Mouse (Mus musculus): ENCODE data around the gene Il1r1. TPM values are rescaled to one million over a fixed set of nuclear protein-coding genes. Genes with fewer than 3 reads are reported as not detected.

Il1r1 gene
- 0.37 and 0.45 TPM in 2 replicates for polyA plus RNA-seq (2021; fragmentation: Nextera tagmentation)
- long read RNA-seq, experiment 1, full-length matches to known transcripts, result 2 of 4 reads
- long read RNA-seq, experiment 1, partial matches to known transcripts, result 0 of 4 reads
- long read RNA-seq, experiment 1, other reads (novel, unspliced or antisense), result 2 of 4 reads
- long read RNA-seq, experiment 2, partial matches to known transcripts, result 0 of 2 reads
- long read RNA-seq, experiment 2, other reads (novel, unspliced or antisense), result 2 of 2 reads

GRCm38 (mm10) chr1:40224539-40225284, at the start of gene Il1r1:
Il1r1 (plus strand) TSS chr1:40225080.

GRCm38 (mm10) chr1:40324457-40324856, 99.6 kb downstream of the Il1r1 start, which contains the start of gene Il1rl2:
Il1rl2 (plus strand) TSS chr1:40324610.

Other genes with a start within 250 kb of the Il1r1 start
- 1.0 TPM in 2 replicates for gene Il1r2, start 151.0 kb upstream of the Il1r1 start, polyA plus RNA-seq (2021; fragmentation: Nextera tagmentation)
- 0.41 and 0.50 TPM in 2 replicates for gene Il1rl2, start 99.5 kb downstream of the Il1r1 start, polyA plus RNA-seq (2021; fragmentation: Nextera tagmentation)
- gene Il1rl1, start 204.5 kb downstream of the Il1r1 start, polyA plus RNA-seq (2021; fragmentation: Nextera tagmentation), result 0.10 TPM in 1 of 2 replicates, not detected in the other
- gene Il18r1, start 240.5 kb downstream of the Il1r1 start, polyA plus RNA-seq (2021; fragmentation: Nextera tagmentation), result not detected in 2 replicates